Mouse (Mus musculus) ES-Bruce4 (cell line): ENCODE measurements around the gene 2210016L21Rik. TPM values are rescaled to one million over a fixed set of nuclear protein-coding genes. Genes with fewer than 3 reads are reported as not detected.

ENCODE experiments used
- H3K27ac ChIP-seq: 2 replicates; pipeline ENCODE4 v1.5.1; 2012; ENCODE audit warnings: low read length, inconsistent platforms; ENCODE audit not compliant: insufficient read depth
- H3K27me3 ChIP-seq: 2 replicates; pipeline ENCODE4 v1.6.1; 2012; ENCODE audit warnings: mild to moderate bottlenecking, low read length, inconsistent platforms; ENCODE audit not compliant: control insufficient read depth, poor library complexity, insufficient read depth, severe bottlenecking
- H3K36me3 ChIP-seq: 2 replicates; pipeline ENCODE4 v1.6.1; 2012; ENCODE audit warnings: inconsistent platforms, mild to moderate bottlenecking, low read length, moderate library complexity; ENCODE audit not compliant: control insufficient read depth, poor library complexity, insufficient read depth, severe bottlenecking
- H3K4me1 ChIP-seq: one replicate; pipeline ENCODE4 v1.8.1; 2011; ENCODE audit warnings: low read length; ENCODE audit not compliant: control insufficient read depth, insufficient read depth
- H3K4me3 ChIP-seq: 2 replicates; pipeline ENCODE4 v1.5.1; 2011; ENCODE audit warnings: low read depth, mild to moderate bottlenecking, low read length
- H3K9ac ChIP-seq: 2 replicates; pipeline ENCODE4 v1.6.1; 2012; ENCODE audit warnings: low read depth, mild to moderate bottlenecking, inconsistent platforms; ENCODE audit not compliant: poor library complexity, severe bottlenecking
- H3K9me3 ChIP-seq: replicated peaks from 2 replicates; pipeline ENCODE4 v1.6.1; 2012; ENCODE audit warnings: mild to moderate bottlenecking, low read length, inconsistent platforms; ENCODE audit not compliant: control insufficient read depth, poor library complexity, insufficient read depth, severe bottlenecking
- CTCF ChIP-seq: IDR thresholded peaks from one replicate; pipeline ENCODE4 v1.8.1; 2011; ENCODE audit warnings: low read depth, low read length
- EP300 ChIP-seq: IDR thresholded peaks from 2 replicates; pipeline ENCODE4 v1.6.1; 2011; ENCODE audit warnings: low read depth, low read length; ENCODE audit not compliant: insufficient read depth
- POLR2A ChIP-seq: IDR thresholded peaks from one replicate; pipeline ENCODE4 v1.8.1; 2011; ENCODE audit warnings: low read length; ENCODE audit not compliant: insufficient read depth
- polyA plus RNA-seq: library from polyadenylated mRNA; stranded (reverse); fragments of >200 nt; gene quantifications from 2 replicates; pipeline ENCODE4 v1.2.4, GENCODE M21; 2011; ENCODE audit warnings: low read depth; ENCODE audit not compliant: missing spikeins, insufficient read depth, insufficient read length

2210016L21Rik gene
- polyA plus RNA-seq, 1 experiment = 22.8 TPM

GRCm38 (mm10) chr5:114969609-114970215 is 27.8 kb downstream of the 2210016L21Rik start:
- Histone ChIP-seq H3K9me3 (no peaks in the 10 kb centered on the region), H3K4me1 (peaks cover 3% of the 10 kb centered on the region), H3K4me3 (no peak overlapping the region), H3K27me3 (no peaks in the 10 kb centered on the region), H3K9ac (no peak overlapping the region), H3K27ac (no peak overlapping the region), H3K36me3 (no peaks in the 10 kb centered on the region)
- no peak for TF ChIP-seq CTCF
- no peak for TF ChIP-seq POLR2A
- TF ChIP-seq EP300 = no peak

GRCm38 (mm10) chr5:114970824-114971227 is 28.9 kb downstream of the 2210016L21Rik start, which contains the start of gene Hnf1a:
Gene Hnf1a (minus strand): TSS chr5:114971094.
- Histone ChIP-seq H3K36me3 (no peaks in the 10 kb centered on the region), H3K4me1 (peaks cover 3% of the 10 kb centered on the region), H3K9me3 (no peaks in the 10 kb centered on the region), H3K27ac (no peak within 1 kb of the TSS), H3K4me3 (peak within 1 kb of the TSS; percentile 44), H3K27me3 (no peaks in the 10 kb centered on the region), H3K9ac (peak within 1 kb of the TSS; percentile 71)
- TF ChIP-seq POLR2A = no peak
- TF ChIP-seq CTCF = no peak
- TF ChIP-seq EP300 = no peak

- H3K27me3 ChIP-seq = no peaks in the 10 kb centered on the region
- no peaks in the 10 kb centered on the region for H3K9me3 ChIP-seq
- 0 out of 2 replicates have a peak overlapping the region, but pooled peaks have one; percentile 29 for H3K9ac ChIP-seq
- no peak overlapping the region; the same call in 1 of the 2 replicates for H3K27ac ChIP-seq
- no peak for TF ChIP-seq CTCF
- no peak for TF ChIP-seq EP300
- no peak for TF ChIP-seq POLR2A
- no peaks in the 10 kb centered on the region for H3K36me3 ChIP-seq
- H3K4me1 ChIP-seq = peaks cover 3% of the 10 kb centered on the region
- H3K4me3 ChIP-seq = peak overlapping the region; percentile 40
Measured at GRCm38 (mm10) chr5:114972201-114972600, 30.2 kb downstream of the 2210016L21Rik start.

- H3K9me3 ChIP-seq = no peaks in the 10 kb centered on the region
- H3K4me1 ChIP-seq = peaks cover 3% of the 10 kb centered on the region
- H3K27me3 ChIP-seq = no peaks in the 10 kb centered on the region
- TF ChIP-seq POLR2A (no peak), CTCF (no peak), EP300 (no peak)
- no peak overlapping the region for H3K27ac ChIP-seq
- peak overlapping the region; percentile 11; the same call in 1 of the 2 replicates for H3K4me3 ChIP-seq
- H3K9ac ChIP-seq = no peak overlapping the region
- no peaks in the 10 kb centered on the region for H3K36me3 ChIP-seq
Measured at GRCm38 (mm10) chr5:114973131-114973530, 31.2 kb downstream of the 2210016L21Rik start.

- Histone ChIP-seq H3K9me3 (no peaks in the 10 kb centered on the region), H3K36me3 (no peaks in the 10 kb centered on the region), H3K27me3 (no peaks in the 10 kb centered on the region), H3K27ac (no peak overlapping the region), H3K4me1 (no peaks in the 10 kb centered on the region), H3K4me3 (no peak overlapping the region), H3K9ac (no peak overlapping the region)
- TF ChIP-seq EP300 (no peak), CTCF (no peak)
Measured at GRCm38 (mm10) chr5:114976935-114977334, 35.0 kb downstream of the 2210016L21Rik start.

- TF ChIP-seq EP300 (no peak), CTCF (no peak), POLR2A (no peak)
- Histone ChIP-seq H3K36me3 (no peaks in the 10 kb centered on the region), H3K4me3 (no peak overlapping the region), H3K9me3 (no peaks in the 10 kb centered on the region), H3K9ac (no peak overlapping the region), H3K27ac (no peak overlapping the region), H3K27me3 (no peaks in the 10 kb centered on the region), H3K4me1 (no peaks in the 10 kb centered on the region)
Measured at GRCm38 (mm10) chr5:114978473-114978872, 36.5 kb downstream of the 2210016L21Rik start.
